Mouse (Mus musculus): ENCODE results near the gene Ncs1. TPM values are rescaled to one million over a fixed set of nuclear protein-coding genes. Genes with fewer than 3 reads are reported as not detected.

Ncs1 gene
- polyA plus RNA-seq, 1 experiment = 7.7 TPM

- Histone ChIP-seq H3K36me3 (ENCODE audit: control insufficient read depth, insufficient read depth, low read length) (no peaks in the 10 kb centered on the region), H3K4me1 (ENCODE audit: control insufficient read depth, insufficient read depth, low read length) (peaks cover 2% of the 10 kb centered on the region; the same call in 1 of the 2 replicates), H3K27me3 (ENCODE audit: control insufficient read depth, insufficient read depth, low read length) (no peaks in the 10 kb centered on the region), H3K27ac (ENCODE audit: control insufficient read depth, insufficient read depth, low read depth, low read length) (no peak overlapping the region), H3K4me3 (ENCODE audit: control insufficient read depth, low read depth, low read length) (no peak overlapping the region)
- no peak for TF ChIP-seq POLR2A (IDR thresholded peaks at IDR 0.05; ENCODE audit: control insufficient read depth, low read depth, low read length)
- TF ChIP-seq CTCF (IDR thresholded peaks at IDR 0.05; ENCODE audit: control insufficient read depth, insufficient read depth, insufficient replicate concordance, low read depth, low read length) = no peak
Measured at GRCm38 (mm10) chr2:31319200-31319599, 73.6 kb downstream of the Ncs1 start.

- Histone ChIP-seq H3K4me3 (ENCODE audit: control insufficient read depth, low read depth, low read length) (no peak overlapping the region), H3K36me3 (ENCODE audit: control insufficient read depth, insufficient read depth, low read length) (no peaks in the 10 kb centered on the region), H3K27ac (ENCODE audit: control insufficient read depth, insufficient read depth, low read depth, low read length) (no peak overlapping the region), H3K4me1 (ENCODE audit: control insufficient read depth, insufficient read depth, low read length) (no peaks in the 10 kb centered on the region), H3K27me3 (ENCODE audit: control insufficient read depth, insufficient read depth, low read length) (no peaks in the 10 kb centered on the region)
- TF ChIP-seq CTCF (IDR thresholded peaks at IDR 0.05; ENCODE audit: control insufficient read depth, insufficient read depth, insufficient replicate concordance, low read depth, low read length) = no peak
- no peak for TF ChIP-seq POLR2A (IDR thresholded peaks at IDR 0.05; ENCODE audit: control insufficient read depth, low read depth, low read length)
Measured at GRCm38 (mm10) chr2:31327186-31327585, 81.6 kb downstream of the Ncs1 start.

DNA sequence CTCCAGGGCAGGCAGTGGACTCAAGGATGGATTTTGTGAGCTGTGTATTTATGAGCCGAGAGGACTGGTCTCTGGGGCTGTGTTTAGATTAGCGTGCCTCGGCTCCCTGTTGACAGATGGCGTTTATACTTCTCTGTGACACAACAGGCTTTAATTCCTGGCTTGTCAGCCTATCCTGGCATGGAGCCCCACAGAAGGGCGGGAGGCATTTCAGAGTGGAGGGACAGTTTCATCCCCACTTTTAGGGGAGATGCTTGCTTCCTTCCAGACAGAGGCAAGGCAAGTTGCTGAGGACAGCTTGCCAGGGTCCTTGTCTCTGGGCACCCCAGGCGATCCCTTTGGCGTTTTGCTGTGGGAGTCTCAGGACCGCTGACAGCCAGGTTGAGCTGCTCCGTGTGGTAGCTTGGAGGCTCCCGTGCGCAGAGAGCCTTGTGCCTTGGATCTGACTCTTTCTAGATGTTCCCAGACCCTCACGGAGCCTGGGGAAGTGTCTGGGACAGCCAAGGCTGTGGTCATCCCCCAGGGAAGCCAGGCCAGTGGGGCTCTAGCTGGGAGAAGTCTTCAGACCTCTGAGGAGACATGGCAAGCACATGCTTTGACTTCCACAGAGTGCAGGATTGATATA, 92.2 kb downstream of the Ncs1 start:
- Histone ChIP-seq H3K27ac (ENCODE audit: control insufficient read depth, insufficient read depth, low read depth, low read length) (no peak overlapping the region), H3K36me3 (ENCODE audit: control insufficient read depth, insufficient read depth, low read length) (no peaks in the 10 kb centered on the region), H3K4me3 (ENCODE audit: control insufficient read depth, low read depth, low read length) (no peak overlapping the region), H3K4me1 (ENCODE audit: control insufficient read depth, insufficient read depth, low read length) (no peaks in the 10 kb centered on the region), H3K27me3 (ENCODE audit: control insufficient read depth, insufficient read depth, low read length) (no peaks in the 10 kb centered on the region)
- no peak for TF ChIP-seq POLR2A (IDR thresholded peaks at IDR 0.05; ENCODE audit: control insufficient read depth, low read depth, low read length)
- TF ChIP-seq CTCF (IDR thresholded peaks at IDR 0.05; ENCODE audit: control insufficient read depth, insufficient read depth, insufficient replicate concordance, low read depth, low read length) = no peak

DNA sequence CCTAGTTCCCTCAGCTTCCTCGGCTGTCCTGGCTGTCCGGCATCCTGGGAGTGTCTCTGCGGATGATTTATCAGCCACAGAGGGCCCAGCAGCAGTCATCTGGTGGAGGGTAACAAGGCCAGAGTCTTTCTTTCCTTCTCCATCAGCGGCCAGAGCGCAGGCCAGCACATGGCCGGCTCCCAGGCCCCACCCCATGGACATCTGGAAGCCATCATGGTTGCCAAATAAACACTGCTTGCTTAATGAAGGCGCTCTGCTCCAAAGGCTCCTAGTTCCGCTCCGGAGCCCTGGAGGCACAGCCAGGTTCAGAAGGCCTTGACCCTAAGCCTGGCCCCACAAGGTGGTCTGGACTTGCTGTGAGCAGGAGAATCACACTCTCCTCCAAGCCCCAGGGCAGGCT, 94.2 kb downstream of the Ncs1 start:
- no peaks in the 10 kb centered on the region for H3K27me3 ChIP-seq (ENCODE audit: control insufficient read depth, insufficient read depth, low read length)
- H3K36me3 ChIP-seq (ENCODE audit: control insufficient read depth, insufficient read depth, low read length) = no peaks in the 10 kb centered on the region
- no peak overlapping the region for H3K4me3 ChIP-seq (ENCODE audit: control insufficient read depth, low read depth, low read length)
- no peak overlapping the region for H3K27ac ChIP-seq (ENCODE audit: control insufficient read depth, insufficient read depth, low read depth, low read length)
- H3K4me1 ChIP-seq (ENCODE audit: control insufficient read depth, insufficient read depth, low read length) = no peaks in the 10 kb centered on the region
- TF ChIP-seq CTCF (IDR thresholded peaks at IDR 0.05; ENCODE audit: control insufficient read depth, insufficient read depth, insufficient replicate concordance, low read depth, low read length) (no peak), POLR2A (IDR thresholded peaks at IDR 0.05; ENCODE audit: control insufficient read depth, low read depth, low read length) (no peak)

DNA sequence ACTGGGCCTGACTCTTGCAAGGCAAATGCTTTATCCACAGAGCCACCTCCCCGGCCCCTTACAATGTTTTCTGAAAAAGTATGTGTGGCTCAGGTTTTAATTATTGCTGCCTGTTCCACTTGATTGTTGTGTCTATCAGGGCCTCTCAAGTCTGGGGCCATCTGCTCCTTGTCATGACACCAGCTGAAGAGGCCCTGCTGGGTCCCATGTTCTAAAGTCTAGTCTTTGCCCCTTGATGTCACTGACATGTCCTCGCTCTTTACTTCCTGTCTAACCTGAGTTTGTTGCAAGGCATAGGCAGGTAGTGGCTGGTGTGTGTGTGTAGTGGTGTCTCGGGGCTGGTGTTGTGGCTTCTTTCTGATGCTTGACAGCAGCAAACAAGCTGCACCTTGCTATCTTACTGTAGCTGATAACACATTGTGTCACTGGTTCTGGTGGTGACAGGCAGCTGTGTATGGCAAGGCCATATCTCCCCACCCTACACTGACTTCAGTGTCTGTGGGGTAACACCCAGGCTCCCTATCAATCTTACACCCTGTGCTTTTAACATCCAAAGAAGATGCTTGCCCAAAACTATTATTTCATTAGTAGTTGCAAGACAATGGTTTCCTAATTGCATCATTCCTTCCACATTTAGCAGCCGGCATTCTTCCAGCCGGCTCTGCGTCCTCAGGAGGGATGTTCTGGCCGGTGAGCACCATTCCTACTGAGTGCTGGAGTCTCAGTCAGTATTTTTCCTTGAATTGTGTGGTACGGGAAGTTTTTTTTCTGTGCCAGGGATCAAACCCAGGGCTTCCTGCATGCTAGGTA, 96.3 kb downstream of the Ncs1 start:
- no peak overlapping the region for H3K27ac ChIP-seq (ENCODE audit: control insufficient read depth, insufficient read depth, low read depth, low read length)
- no peaks in the 10 kb centered on the region for H3K27me3 ChIP-seq (ENCODE audit: control insufficient read depth, insufficient read depth, low read length)
- H3K36me3 ChIP-seq (ENCODE audit: control insufficient read depth, insufficient read depth, low read length) = no peaks in the 10 kb centered on the region
- no peaks in the 10 kb centered on the region for H3K4me1 ChIP-seq (ENCODE audit: control insufficient read depth, insufficient read depth, low read length)
- no peak for TF ChIP-seq POLR2A (IDR thresholded peaks at IDR 0.05; ENCODE audit: control insufficient read depth, low read depth, low read length)
- no peak for TF ChIP-seq CTCF (IDR thresholded peaks at IDR 0.05; ENCODE audit: control insufficient read depth, insufficient read depth, insufficient replicate concordance, low read depth, low read length)
- no peak overlapping the region for H3K4me3 ChIP-seq (ENCODE audit: control insufficient read depth, low read depth, low read length)

Other genes with a start within 250 kb of the Ncs1 start
- gene Fnbp1, start 103.8 kb upstream of the Ncs1 start, polyA plus RNA-seq (2012; rRNA removed) = 6.3 and 7.3 TPM in 2 replicates
- 33.5 and 34.5 TPM in 2 replicates for gene Gpr107, start 93.5 kb upstream of the Ncs1 start, polyA plus RNA-seq (2012; rRNA removed)
- gene Hmcn2, start 68.6 kb downstream of the Ncs1 start, polyA plus RNA-seq (2012; rRNA removed) = 4.1 and 5.3 TPM in 2 replicates
- gene Ass1, start 224.4 kb downstream of the Ncs1 start, polyA plus RNA-seq (2012; rRNA removed) = 34.6 and 39.8 TPM in 2 replicates

All from testis, adult 2 months (tissue).